Mouse (Mus musculus) stomach, embryonic 14.5 days (tissue): Measurements from ENCODE around the gene Cdyl2. TPM values are rescaled to one million over a fixed set of nuclear protein-coding genes. Genes with fewer than 3 reads are reported as not detected.

ENCODE experiments used
- ATAC-seq: fragments of 200-750 bp; cut with Nextera tagmentation; 2 replicates; pipeline ENCODE4 v1.8.0; 2017; ENCODE audit warnings: low read depth, moderate TSS enrichment; ENCODE audit not compliant: insufficient number of reproducible peaks, insufficient read depth, low FRiP score
- H3K27ac ChIP-seq: fragments of 300-500 bp; sonication (generic); 2 replicates; pipeline ENCODE4 v1.5.1; 2014; ENCODE audit warnings: mild to moderate bottlenecking, low read length, moderate library complexity, mixed read lengths
- H3K27me3 ChIP-seq: fragments of 300-500 bp; sonication (generic); 2 replicates; pipeline ENCODE4 v1.6.1; 2014; ENCODE audit warnings: low read length, control low read depth, mixed read lengths; ENCODE audit not compliant: control insufficient read depth, insufficient read depth
- H3K36me3 ChIP-seq: fragments of 300-500 bp; sonication (generic); 2 replicates; pipeline ENCODE4 v1.6.1; 2014; ENCODE audit warnings: mild to moderate bottlenecking, control low read depth, low read length, moderate library complexity, mixed read lengths; ENCODE audit not compliant: control insufficient read depth, insufficient read depth
- H3K4me1 ChIP-seq: fragments of 300-500 bp; sonication (generic); 2 replicates; pipeline ENCODE4 v1.6.1; 2014; ENCODE audit warnings: low read length, control low read depth, mixed read lengths; ENCODE audit not compliant: control insufficient read depth, insufficient read depth
- H3K4me2 ChIP-seq: fragments of 300-500 bp; sonication (generic); replicated peaks from 2 replicates; pipeline ENCODE4 v1.6.1; 2014; ENCODE audit warnings: low read depth, low read length, control low read depth
- H3K4me3 ChIP-seq: fragments of 300-500 bp; sonication (generic); 2 replicates; pipeline ENCODE4 v1.5.1; 2014; ENCODE audit warnings: low read depth, low read length, control low read depth
- H3K9ac ChIP-seq: fragments of 300-500 bp; sonication (generic); replicated peaks from 2 replicates; pipeline ENCODE4 v1.6.1; 2014; ENCODE audit warnings: low read depth, mild to moderate bottlenecking, control low read depth, low read length, moderate library complexity, mixed read lengths
- H3K9me3 ChIP-seq: fragments of 300-500 bp; sonication (generic); 2 replicates; pipeline ENCODE4 v1.6.1; 2016; ENCODE audit warnings: low read depth, low read length, control low read depth; ENCODE audit not compliant: control insufficient read depth
- WGBS: fragments of 180-500 bp; shearing (Covaris S2); extraction: QIAGEN DNeasy Blood & Tissue Kit; methylation state at CpG from one replicate; pipeline ENCODE4 v1.1.7; 2014; 5-methylcytosine and 5-hydroxymethylcytosine counted together
- polyA plus RNA-seq: library from polyadenylated mRNA; unstranded; fragments of >200 nt; fragmentation: Nextera tagmentation; extraction: Ambion mirVana; gene quantifications from 2 replicates; pipeline ENCODE4 v1.2.1, GENCODE M21; 2014

The Cdyl2 gene
- polyA plus RNA-seq, 1 experiment from 2014 or later, result 7.5 TPM

- ATAC-seq, result no peak
- H3K27ac ChIP-seq, result no peak overlapping the region
- 83% methylated on average over 11 of the region's 11 CpGs for WGBS
Measured at GRCm38 (mm10) chr8:116581318-116582019, 151.3 kb downstream of the Cdyl2 start.

GRCm38 (mm10) chr8:116576732-116577131 lies 156.1 kb downstream of the Cdyl2 start:
- no peaks in the 10 kb centered on the region for H3K4me1 ChIP-seq
- H3K9ac ChIP-seq, result no peak overlapping the region
- no peak overlapping the region for H3K4me3 ChIP-seq
- WGBS, result 90% methylated on average over 2 of the region's 2 CpGs
- no peaks in the 10 kb centered on the region for H3K36me3 ChIP-seq
- H3K27me3 ChIP-seq, result no peaks in the 10 kb centered on the region
- no peak overlapping the region for H3K27ac ChIP-seq
- no peaks in the 10 kb centered on the region for H3K9me3 ChIP-seq
- no peak for ATAC-seq
- no peak overlapping the region for H3K4me2 ChIP-seq

More at GRCm38 (mm10) chr8:116581318-116582019, 151.3 kb downstream of the Cdyl2 start:
- Histone ChIP-seq H3K27me3 (no peaks in the 10 kb centered on the region), H3K36me3 (no peaks in the 10 kb centered on the region), H3K9me3 (no peaks in the 10 kb centered on the region), H3K9ac (no peak overlapping the region), H3K4me2 (no peak overlapping the region), H3K4me1 (no peaks in the 10 kb centered on the region), H3K4me3 (no peak overlapping the region)

GRCm38 (mm10) chr8:116573085-116573484 lies 159.7 kb downstream of the Cdyl2 start:
- H3K4me3 ChIP-seq, result no peak overlapping the region
- no peaks in the 10 kb centered on the region for H3K36me3 ChIP-seq
- 90% methylated on average over 5 of the region's 5 CpGs for WGBS
- H3K27ac ChIP-seq, result no peak overlapping the region
- no peaks in the 10 kb centered on the region for H3K9me3 ChIP-seq
- no peaks in the 10 kb centered on the region for H3K4me1 ChIP-seq
- no peak overlapping the region for H3K9ac ChIP-seq
- no peak for ATAC-seq
- no peaks in the 10 kb centered on the region for H3K27me3 ChIP-seq
- H3K4me2 ChIP-seq, result no peak overlapping the region

- H3K9ac ChIP-seq, result no peak overlapping the region
- H3K9me3 ChIP-seq, result no peaks in the 10 kb centered on the region
- no peak overlapping the region for H3K4me3 ChIP-seq
- no peak overlapping the region for H3K4me2 ChIP-seq
- no peaks in the 10 kb centered on the region for H3K36me3 ChIP-seq
- ATAC-seq, result no peak
- WGBS, result 82% methylated on average over 3 of the region's 3 CpGs
- no peak overlapping the region for H3K27ac ChIP-seq
- no peaks in the 10 kb centered on the region for H3K4me1 ChIP-seq
- no peaks in the 10 kb centered on the region for H3K27me3 ChIP-seq
Measured at GRCm38 (mm10) chr8:116552778-116553177, 180.0 kb downstream of the Cdyl2 start.

- Histone ChIP-seq H3K9ac (no peak overlapping the region), H3K27me3 (no peaks in the 10 kb centered on the region), H3K4me2 (no peak overlapping the region), H3K36me3 (no peaks in the 10 kb centered on the region), H3K27ac (no peak overlapping the region), H3K4me3 (no peak overlapping the region), H3K4me1 (no peaks in the 10 kb centered on the region), H3K9me3 (no peaks in the 10 kb centered on the region)
- ATAC-seq, result no peak
- 86% methylated on average over 6 of the region's 6 CpGs for WGBS
Measured at GRCm38 (mm10) chr8:116552255-116552654, 180.5 kb downstream of the Cdyl2 start.

GRCm38 (mm10) chr8:116543366-116543765 lies 189.4 kb downstream of the Cdyl2 start:
- 74% methylated on average over 1 of the region's 1 CpGs for WGBS
- Histone ChIP-seq H3K9ac (no peak overlapping the region), H3K4me3 (no peak overlapping the region), H3K9me3 (no peaks in the 10 kb centered on the region), H3K27me3 (no peaks in the 10 kb centered on the region), H3K4me2 (no peak overlapping the region), H3K36me3 (no peaks in the 10 kb centered on the region), H3K27ac (no peak overlapping the region), H3K4me1 (no peaks in the 10 kb centered on the region)
- no peak for ATAC-seq

GRCm38 (mm10) chr8:116542842-116543241 lies 189.9 kb downstream of the Cdyl2 start:
- Histone ChIP-seq H3K9me3 (no peaks in the 10 kb centered on the region), H3K4me2 (no peak overlapping the region), H3K27me3 (no peaks in the 10 kb centered on the region), H3K4me1 (no peaks in the 10 kb centered on the region), H3K36me3 (no peaks in the 10 kb centered on the region), H3K9ac (no peak overlapping the region), H3K27ac (no peak overlapping the region), H3K4me3 (no peak overlapping the region)
- no peak for ATAC-seq
- WGBS, result 86% methylated on average over 5 of the region's 5 CpGs

GRCm38 (mm10) chr8:116540136-116540535 lies 192.7 kb downstream of the Cdyl2 start:
- no peaks in the 10 kb centered on the region for H3K4me1 ChIP-seq
- no peaks in the 10 kb centered on the region for H3K27me3 ChIP-seq
- no peaks in the 10 kb centered on the region for H3K9me3 ChIP-seq
- H3K27ac ChIP-seq, result no peak overlapping the region
- no peak overlapping the region for H3K4me2 ChIP-seq
- ATAC-seq, result no peak
- H3K4me3 ChIP-seq, result no peak overlapping the region
- WGBS, result 62% methylated on average over 1 of the region's 1 CpGs
- H3K36me3 ChIP-seq, result no peaks in the 10 kb centered on the region
- H3K9ac ChIP-seq, result no peak overlapping the region

GRCm38 (mm10) chr8:116538763-116539162 lies 194.0 kb downstream of the Cdyl2 start:
- Histone ChIP-seq H3K36me3 (no peaks in the 10 kb centered on the region), H3K4me2 (no peak overlapping the region), H3K9me3 (no peaks in the 10 kb centered on the region), H3K4me3 (no peak overlapping the region), H3K9ac (no peak overlapping the region), H3K27ac (no peak overlapping the region), H3K27me3 (no peaks in the 10 kb centered on the region), H3K4me1 (no peaks in the 10 kb centered on the region)
- no peak for ATAC-seq
- 28% methylated on average over 7 of the region's 7 CpGs for WGBS
